Mouse (Mus musculus) stomach, embryonic 15.5 days (tissue): ENCODE measurements around the gene Plxdc2. TPM values are rescaled to one million over a fixed set of nuclear protein-coding genes. Genes with fewer than 3 reads are reported as not detected.
A peak's percentile ranks its signal among the peaks of the same experiment; 100 is the strongest.

Source experiments
- ATAC-seq: fragments of 200-750 bp; cut with Nextera tagmentation; 2 replicates; pipeline ENCODE4 v1.8.0; 2017; ENCODE audit warnings: low read depth, moderate number of reproducible peaks, moderate TSS enrichment; ENCODE audit not compliant: insufficient read depth, low FRiP score
- H3K27ac ChIP-seq: fragments of 300-500 bp; sonication (generic); 2 replicates; pipeline ENCODE4 v1.5.1; 2015; ENCODE audit warnings: mild to moderate bottlenecking, inconsistent platforms
- H3K27me3 ChIP-seq: fragments of 300-500 bp; sonication (generic); replicated peaks from 2 replicates; pipeline ENCODE4 v1.6.1; 2015; ENCODE audit warnings: inconsistent platforms
- H3K36me3 ChIP-seq: fragments of 300-500 bp; sonication (generic); 2 replicates; pipeline ENCODE4 v1.6.1; 2015; ENCODE audit warnings: inconsistent platforms
- H3K4me1 ChIP-seq: fragments of 300-500 bp; sonication (generic); 2 replicates; pipeline ENCODE4 v1.6.1; 2015; ENCODE audit warnings: inconsistent platforms
- H3K4me2 ChIP-seq: fragments of 300-500 bp; sonication (generic); 2 replicates; pipeline ENCODE4 v1.6.1; 2015; ENCODE audit warnings: mild to moderate bottlenecking, inconsistent platforms
- H3K4me3 ChIP-seq: fragments of 300-500 bp; sonication (generic); replicated peaks from 2 replicates; pipeline ENCODE4 v1.5.1; 2015; ENCODE audit warnings: inconsistent platforms
- H3K9ac ChIP-seq: fragments of 300-500 bp; sonication (generic); 2 replicates; pipeline ENCODE4 v1.6.1; 2015; ENCODE audit warnings: inconsistent platforms
- H3K9me3 ChIP-seq: fragments of 300-500 bp; sonication (generic); 2 replicates; pipeline ENCODE4 v1.6.1; 2016; ENCODE audit warnings: inconsistent platforms
- WGBS: fragments of 180-500 bp; shearing (Covaris S2); methylation state at CpG from one replicate; pipeline ENCODE4 v1.1.7; 2015; 5-methylcytosine and 5-hydroxymethylcytosine counted together
- polyA plus RNA-seq: library from polyadenylated mRNA; unstranded; fragments of >200 nt; fragmentation: Nextera tagmentation; extraction: Ambion mirVana; gene quantifications from 2 replicates; pipeline ENCODE4 v1.2.1, GENCODE M21; 2015

Gene Plxdc2
- 27.1 and 29.4 TPM in 2 replicates for polyA plus RNA-seq

- WGBS, result under 1% methylated on average over 43 of the region's 45 CpGs
- H3K4me2 ChIP-seq, result peak within 1 kb of the TSS; percentile 88
- peak; percentile 81 for ATAC-seq
Observed at GRCm38 (mm10) chr2:16356106-16356818, at the start of gene Plxdc2. TSS of gene Plxdc2 (plus strand) at chr2:16356304.

GRCm38 (mm10) chr2:16310387-16310786, 45.7 kb upstream of the Plxdc2 start:
- Histone ChIP-seq H3K36me3 (no peaks in the 10 kb centered on the region), H3K27me3 (no peaks in the 10 kb centered on the region), H3K4me3 (no peak overlapping the region), H3K27ac (no peak overlapping the region), H3K9ac (no peak overlapping the region), H3K4me2 (no peak overlapping the region), H3K4me1 (no peaks in the 10 kb centered on the region), H3K9me3 (no peaks in the 10 kb centered on the region)
- 44% methylated on average over 2 of the region's 2 CpGs for WGBS
- ATAC-seq, result no peak

More at GRCm38 (mm10) chr2:16356106-16356818, at the start of gene Plxdc2:
- H3K9ac ChIP-seq, result peak within 1 kb of the TSS; percentile 52
- H3K36me3 ChIP-seq, result no peaks in the 10 kb centered on the region
- no peaks in the 10 kb centered on the region for H3K27me3 ChIP-seq
- H3K27ac ChIP-seq, result peak within 1 kb of the TSS; percentile 79
- peak within 1 kb of the TSS; percentile 64 for H3K4me3 ChIP-seq
- H3K9me3 ChIP-seq, result no peaks in the 10 kb centered on the region
- peaks cover 7% of the 10 kb centered on the region; the same call in 1 of the 2 replicates for H3K4me1 ChIP-seq

GRCm38 (mm10) chr2:16312400-16313070, 43.6 kb upstream of the Plxdc2 start:
- Histone ChIP-seq H3K9me3 (no peaks in the 10 kb centered on the region), H3K36me3 (no peaks in the 10 kb centered on the region), H3K27me3 (no peaks in the 10 kb centered on the region), H3K4me2 (no peak overlapping the region), H3K4me1 (no peaks in the 10 kb centered on the region), H3K27ac (no peak overlapping the region), H3K4me3 (no peak overlapping the region), H3K9ac (no peak overlapping the region)
- no peak for ATAC-seq
- WGBS, result 63% methylated on average over 4 of the region's 4 CpGs

GRCm38 (mm10) chr2:16335194-16335781, 20.8 kb upstream of the Plxdc2 start:
- no peaks in the 10 kb centered on the region for H3K9me3 ChIP-seq
- H3K4me1 ChIP-seq, result no peaks in the 10 kb centered on the region
- H3K4me2 ChIP-seq, result no peak overlapping the region
- no peak overlapping the region for H3K9ac ChIP-seq
- H3K4me3 ChIP-seq, result no peak overlapping the region
- no peaks in the 10 kb centered on the region for H3K36me3 ChIP-seq
- 60% methylated on average over 4 of the region's 4 CpGs for WGBS
- no peak for ATAC-seq
- no peaks in the 10 kb centered on the region for H3K27me3 ChIP-seq
- H3K27ac ChIP-seq, result no peak overlapping the region

GRCm38 (mm10) chr2:16344564-16344963, 11.5 kb upstream of the Plxdc2 start:
- 71% methylated on average over 2 of the region's 2 CpGs for WGBS
- H3K4me2 ChIP-seq, result no peak overlapping the region
- H3K9ac ChIP-seq, result no peak overlapping the region
- no peaks in the 10 kb centered on the region for H3K36me3 ChIP-seq
- no peak overlapping the region for H3K27ac ChIP-seq
- H3K9me3 ChIP-seq, result no peaks in the 10 kb centered on the region
- no peaks in the 10 kb centered on the region for H3K4me1 ChIP-seq
- no peak overlapping the region for H3K4me3 ChIP-seq
- no peak for ATAC-seq
- H3K27me3 ChIP-seq, result no peaks in the 10 kb centered on the region

GRCm38 (mm10) chr2:16351106-16351505, 5.0 kb upstream of the Plxdc2 start:
- WGBS, result 67% methylated on average over 3 of the region's 3 CpGs
- H3K9ac ChIP-seq, result no peak overlapping the region
- no peak overlapping the region for H3K4me3 ChIP-seq
- H3K4me2 ChIP-seq, result no peak overlapping the region
- no peaks in the 10 kb centered on the region for H3K4me1 ChIP-seq
- ATAC-seq, result no peak
- no peaks in the 10 kb centered on the region for H3K9me3 ChIP-seq
- no peak overlapping the region for H3K27ac ChIP-seq
- no peaks in the 10 kb centered on the region for H3K27me3 ChIP-seq
- H3K36me3 ChIP-seq, result no peaks in the 10 kb centered on the region

GRCm38 (mm10) chr2:16355611-16356105, 446 bp upstream of the Plxdc2 start:
- WGBS, result under 1% methylated on average over 22 of the region's 22 CpGs
- Histone ChIP-seq H3K27me3 (no peaks in the 10 kb centered on the region), H3K9me3 (no peaks in the 10 kb centered on the region), H3K4me3 (peak overlapping the region; percentile 64), H3K27ac (peak overlapping the region; percentile 79), H3K9ac (peak overlapping the region; percentile 9; the same call in 1 of the 2 replicates), H3K4me2 (peak overlapping the region; percentile 88), H3K36me3 (no peaks in the 10 kb centered on the region), H3K4me1 (peaks cover 7% of the 10 kb centered on the region; the same call in 1 of the 2 replicates)
- ATAC-seq, result peak; percentile 65

- no peak for ATAC-seq
- Histone ChIP-seq H3K27me3 (no peaks in the 10 kb centered on the region), H3K4me1 (peaks cover 7% of the 10 kb centered on the region; the same call in 1 of the 2 replicates), H3K4me3 (peak overlapping the region; percentile 64), H3K9ac (peak overlapping the region; percentile 52), H3K36me3 (no peaks in the 10 kb centered on the region), H3K4me2 (peak overlapping the region; percentile 88), H3K9me3 (no peaks in the 10 kb centered on the region), H3K27ac (peak overlapping the region; percentile 79)
- 4% methylated on average over 33 of the region's 33 CpGs for WGBS
Observed at GRCm38 (mm10) chr2:16356921-16357837, 1.1 kb downstream of the Plxdc2 start.

GRCm38 (mm10) chr2:16357946-16358345, 1.8 kb downstream of the Plxdc2 start:
- H3K27ac ChIP-seq, result no peak overlapping the region
- no peaks in the 10 kb centered on the region for H3K27me3 ChIP-seq
- H3K4me1 ChIP-seq, result peaks cover 7% of the 10 kb centered on the region; the same call in 1 of the 2 replicates
- H3K9me3 ChIP-seq, result no peaks in the 10 kb centered on the region
- H3K36me3 ChIP-seq, result no peaks in the 10 kb centered on the region
- H3K9ac ChIP-seq, result no peak overlapping the region
- ATAC-seq, result no peak
- peak overlapping the region; percentile 88 for H3K4me2 ChIP-seq
- H3K4me3 ChIP-seq, result peak overlapping the region; percentile 64
- WGBS, result 14% methylated on average over 1 of the region's 1 CpGs

GRCm38 (mm10) chr2:16359341-16359928, 3.3 kb downstream of the Plxdc2 start:
- Histone ChIP-seq H3K9me3 (no peaks in the 10 kb centered on the region), H3K4me3 (no peak overlapping the region), H3K36me3 (no peaks in the 10 kb centered on the region), H3K9ac (no peak overlapping the region), H3K27ac (no peak overlapping the region), H3K27me3 (no peaks in the 10 kb centered on the region), H3K4me1 (peaks cover 7% of the 10 kb centered on the region; the same call in 1 of the 2 replicates), H3K4me2 (no peak overlapping the region)
- WGBS, result 47% methylated on average over 3 of the region's 3 CpGs
- no peak for ATAC-seq

GRCm38 (mm10) chr2:16364749-16365148, 8.6 kb downstream of the Plxdc2 start:
- WGBS, result 51% methylated on average over 1 of the region's 1 CpGs
- H3K9me3 ChIP-seq, result no peaks in the 10 kb centered on the region
- no peaks in the 10 kb centered on the region for H3K36me3 ChIP-seq
- ATAC-seq, result no peak
- no peaks in the 10 kb centered on the region for H3K27me3 ChIP-seq
- H3K4me1 ChIP-seq, result no peaks in the 10 kb centered on the region
- no peak overlapping the region for H3K4me3 ChIP-seq
- H3K4me2 ChIP-seq, result no peak overlapping the region
- H3K27ac ChIP-seq, result no peak overlapping the region
- no peak overlapping the region for H3K9ac ChIP-seq
